Mouse (Mus musculus) cerebellum, adult 2 months (tissue): ENCODE results near the gene Gm13693.
"Not testable (repeated sequence)": the region's sequence is repeated elsewhere in the genome, so short reads cannot be mapped to it uniquely, and the experiment has no call there.

Experiments
- CTCF ChIP-seq: fragments of 200-500 bp; IDR thresholded peaks from 2 replicates; pipeline ENCODE4 v1.5.1; 2011; ENCODE audit warnings: low read depth, mild to moderate bottlenecking, control low read depth, low read length, moderate library complexity, borderline replicate concordance; ENCODE audit not compliant: insufficient read depth
- POLR2A ChIP-seq: fragments of 200-500 bp; IDR thresholded peaks from 2 replicates; pipeline ENCODE4 v1.6.1; 2011; ENCODE audit warnings: low read length, control low read depth, borderline replicate concordance; ENCODE audit not compliant: insufficient read depth

DNA sequence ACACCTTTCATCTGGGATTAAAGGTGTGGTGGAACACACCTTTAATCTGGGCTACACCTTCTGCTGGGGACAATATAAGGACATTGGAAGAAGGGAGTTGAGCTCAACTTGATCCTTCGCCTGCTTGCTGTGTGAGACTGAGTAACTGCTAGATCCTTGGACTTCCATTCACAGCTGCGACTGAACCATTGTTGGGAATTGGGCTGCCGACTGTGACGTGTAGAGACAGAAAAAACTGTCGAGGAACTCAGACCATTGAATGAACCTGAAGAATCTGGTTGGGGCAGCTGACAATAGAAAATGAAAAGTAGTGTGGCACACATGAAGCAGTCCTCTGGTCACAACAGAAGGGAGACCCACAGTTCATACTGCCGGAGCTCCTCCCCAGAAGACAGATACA, 23.1 kb downstream of the Gm13693 start, which contains the start of gene Gm13697:
- TF ChIP-seq CTCF, POLR2A: not testable (repeated sequence)
